Mouse (Mus musculus) urinary bladder, postnatal 0 days (tissue): ENCODE measurements around the gene Smim12. TPM values are rescaled to one million over a fixed set of nuclear protein-coding genes. Genes with fewer than 3 reads are reported as not detected.

Source experiments
- polyA plus RNA-seq: library from polyadenylated mRNA; unstranded; fragments of >200 nt; fragmentation: Nextera tagmentation; extraction: Ambion mirVana; gene quantifications from 2 replicates; pipeline ENCODE4 v1.2.1, GENCODE M21; 2015

Gene Smim12
- polyA plus RNA-seq, result 48.7 and 51.0 TPM in 2 replicates

DNA sequence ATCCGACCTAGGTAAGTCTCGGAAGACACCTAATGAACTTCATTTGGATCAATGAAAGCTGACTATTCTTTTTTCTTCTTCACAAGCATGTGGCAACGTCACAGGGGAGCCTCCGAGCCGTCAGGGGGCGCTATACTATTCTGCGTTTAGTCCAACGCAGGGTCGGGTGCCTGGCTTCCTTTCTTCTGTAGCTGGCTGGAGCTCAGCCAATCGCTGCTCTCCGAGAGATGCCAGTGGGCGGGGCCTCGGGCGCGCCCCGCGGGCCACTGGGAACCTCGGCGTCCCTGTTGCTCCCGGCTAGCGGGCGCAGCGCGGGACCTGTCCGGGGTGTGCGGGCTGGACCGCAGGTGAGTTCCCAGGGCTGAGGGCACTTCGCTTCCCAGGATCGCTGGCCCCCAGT is at the start of gene Smim12:
Smim12 (plus strand) TSS at position 233 of the 400 bp plus-strand sequence.

Other genes with a start within 250 kb of the Smim12 start
- 35.6 and 37.7 TPM in 2 replicates for gene Sfpq, start 222.5 kb upstream of the Smim12 start, polyA plus RNA-seq
- 5.0 and 6.3 TPM in 2 replicates for gene Zmym1, start 182.6 kb upstream of the Smim12 start, polyA plus RNA-seq
- gene Zmym6, start 166.4 kb upstream of the Smim12 start, polyA plus RNA-seq, result 6.2 and 8.3 TPM in 2 replicates
- gene Tmem35b, start 120.1 kb upstream of the Smim12 start, polyA plus RNA-seq, result 15.6 and 15.7 TPM in 2 replicates
- 0.05 and 0.08 TPM in 2 replicates for gene Dlgap3, start 74.6 kb upstream of the Smim12 start, polyA plus RNA-seq
- gene Gja4, start 70.3 kb downstream of the Smim12 start, polyA plus RNA-seq, result 8.7 and 10.8 TPM in 2 replicates
- 13.4 and 13.7 TPM in 2 replicates for gene Gjb3, start 87.1 kb downstream of the Smim12 start, polyA plus RNA-seq
- gene Gjb4, start 110.3 kb downstream of the Smim12 start, polyA plus RNA-seq, result 1.9 and 4.2 TPM in 2 replicates
- 11.5 and 13.4 TPM in 2 replicates for gene Gjb5, start 114.4 kb downstream of the Smim12 start, polyA plus RNA-seq